Mouse (Mus musculus): ENCODE data around the gene Gm20696. TPM values are rescaled to one million over a fixed set of nuclear protein-coding genes. Genes with fewer than 3 reads are reported as not detected.

Gene Gm20696
- polyA plus RNA-seq, 1 experiment from 2014 or later: 2.7 TPM

DNA sequence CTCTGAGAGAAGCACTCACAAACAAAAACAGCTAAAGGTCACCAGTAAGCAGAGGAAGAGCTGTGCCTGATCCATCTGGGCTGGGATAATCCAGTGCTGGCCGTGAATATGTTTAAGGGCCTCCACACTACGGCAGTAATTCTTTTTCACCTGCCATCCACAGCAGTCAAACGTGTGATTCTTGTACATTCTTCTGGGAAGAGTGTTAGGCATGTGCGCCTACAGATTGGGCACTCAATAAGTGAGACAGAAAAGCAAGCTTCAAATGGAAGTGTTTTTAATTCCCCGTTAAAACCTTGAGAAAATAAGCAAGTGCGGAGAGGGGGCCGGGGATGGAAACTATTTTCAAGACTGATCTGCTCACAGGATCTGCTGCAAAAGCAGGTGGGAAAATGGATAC lies 48.7 kb downstream of the Gm20696 start:
- Histone ChIP-seq H3K4me1 (replicated peaks) (no peaks in the 10 kb centered on the region), H3K4me2 (replicated peaks) (no peak overlapping the region), H3K9ac (no peak overlapping the region), H3K27me3 (replicated peaks) (no peaks in the 10 kb centered on the region), H3K9me3 (no peaks in the 10 kb centered on the region), H3K27ac (no peak overlapping the region), H3K36me3 (no peaks in the 10 kb centered on the region), H3K4me3 (replicated peaks) (no peak overlapping the region)
- 73% methylated on average over 7 of the region's 7 CpGs for WGBS
- no peak for ATAC-seq

DNA sequence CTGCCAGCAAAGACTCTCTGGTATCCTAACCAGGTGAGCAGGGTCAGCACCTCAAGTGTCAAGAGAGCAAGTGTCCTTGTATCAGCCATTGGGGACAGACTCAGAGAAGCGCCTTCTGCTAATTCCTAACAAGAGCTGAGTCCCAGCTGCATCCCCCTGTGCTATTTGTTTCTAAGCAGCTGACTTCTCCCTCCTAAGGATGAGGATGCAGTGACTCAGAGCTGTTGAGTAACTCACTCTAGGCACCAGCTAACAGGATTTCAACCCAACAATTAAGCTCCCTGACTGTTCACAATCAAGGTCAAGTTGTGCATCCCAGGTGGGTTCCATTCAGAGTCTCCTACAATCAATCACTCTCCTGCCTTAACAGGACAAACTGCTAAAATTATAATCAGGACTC lies 49.2 kb downstream of the Gm20696 start:
- Histone ChIP-seq H3K4me2 (replicated peaks) (no peak overlapping the region), H3K4me3 (replicated peaks) (no peak overlapping the region), H3K27ac (no peak overlapping the region), H3K27me3 (replicated peaks) (no peaks in the 10 kb centered on the region), H3K9ac (no peak overlapping the region), H3K9me3 (no peaks in the 10 kb centered on the region), H3K4me1 (replicated peaks) (no peaks in the 10 kb centered on the region), H3K36me3 (no peaks in the 10 kb centered on the region)
- ATAC-seq: no peak
- WGBS: 91% methylated on average over 1 of the region's 1 CpGs

DNA sequence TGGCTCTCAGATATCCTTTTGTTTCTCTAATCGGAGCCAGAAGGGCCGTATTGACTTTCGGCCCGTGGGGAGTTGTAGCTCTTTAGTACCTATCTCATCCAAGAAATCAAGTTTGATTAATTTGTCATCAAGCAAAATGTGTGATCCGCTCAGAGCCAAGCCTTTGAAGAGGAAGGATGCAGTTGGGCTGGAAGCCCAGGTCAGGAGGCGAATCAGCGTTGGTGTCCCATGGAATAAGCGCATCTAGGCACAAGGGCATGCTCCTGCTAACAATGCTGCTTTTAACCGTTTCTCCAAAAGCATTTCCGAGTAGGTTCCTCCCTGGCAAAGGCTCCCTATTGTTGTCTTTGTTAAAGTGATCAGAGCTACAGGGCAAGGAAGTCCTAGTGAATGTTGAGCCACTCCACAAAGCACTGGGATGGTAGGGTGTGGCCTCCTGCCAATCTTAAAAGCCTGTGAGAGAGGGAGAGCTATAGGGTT lies 51.3 kb downstream of the Gm20696 start:
- Histone ChIP-seq H3K36me3 (no peaks in the 10 kb centered on the region), H3K27me3 (replicated peaks) (no peaks in the 10 kb centered on the region), H3K4me2 (replicated peaks) (no peak overlapping the region), H3K4me3 (replicated peaks) (no peak overlapping the region), H3K27ac (no peak overlapping the region), H3K9me3 (no peaks in the 10 kb centered on the region), H3K4me1 (replicated peaks) (0 out of 2 replicates have a peak, but pooled peaks cover 6% of the 10 kb centered on the region), H3K9ac (no peak overlapping the region)
- 39% methylated on average over 10 of the region's 10 CpGs for WGBS
- no peak for ATAC-seq

DNA sequence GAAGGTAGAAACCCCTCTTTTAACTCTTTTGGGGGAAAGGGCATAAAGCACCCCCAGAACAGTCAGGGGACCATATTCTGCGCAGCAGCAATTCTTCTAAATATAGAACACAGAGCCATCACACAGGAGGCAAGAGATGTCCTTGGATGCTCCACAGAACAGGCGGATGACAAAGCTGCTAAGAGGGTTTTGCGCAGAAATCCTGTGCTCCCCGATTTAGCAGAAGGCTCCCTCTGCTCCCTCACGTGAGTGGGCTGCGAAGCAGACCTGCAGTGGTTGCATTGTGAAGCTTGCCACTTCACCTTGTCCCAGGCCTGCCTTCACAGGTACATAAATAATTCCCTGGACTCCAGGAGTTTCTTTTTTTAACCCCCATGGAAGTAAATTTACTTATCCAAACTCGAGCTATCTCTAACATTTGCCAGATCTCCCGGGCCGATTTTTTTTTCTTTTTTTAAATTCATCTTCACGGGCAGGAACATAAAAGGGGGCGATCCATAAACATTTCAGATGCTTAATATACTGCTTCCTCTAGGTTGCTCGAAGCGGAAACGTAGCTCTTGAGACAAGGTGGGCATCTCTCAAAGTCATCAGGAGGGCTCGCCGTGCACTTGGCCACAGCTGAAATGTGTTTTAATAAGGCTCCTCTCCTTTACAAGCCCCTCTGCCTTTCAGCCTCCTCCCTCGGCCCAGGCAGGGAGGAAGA lies 51.9 kb downstream of the Gm20696 start:
- Histone ChIP-seq H3K9ac (no peak overlapping the region), H3K27ac (no peak overlapping the region), H3K36me3 (no peaks in the 10 kb centered on the region), H3K27me3 (replicated peaks) (no peaks in the 10 kb centered on the region), H3K4me1 (replicated peaks) (0 out of 2 replicates have a peak, but pooled peaks cover 6% of the 10 kb centered on the region), H3K4me3 (replicated peaks) (no peak overlapping the region), H3K4me2 (replicated peaks) (no peak overlapping the region), H3K9me3 (no peaks in the 10 kb centered on the region)
- no peak for ATAC-seq
- WGBS: 41% methylated on average over 17 of the region's 17 CpGs

DNA sequence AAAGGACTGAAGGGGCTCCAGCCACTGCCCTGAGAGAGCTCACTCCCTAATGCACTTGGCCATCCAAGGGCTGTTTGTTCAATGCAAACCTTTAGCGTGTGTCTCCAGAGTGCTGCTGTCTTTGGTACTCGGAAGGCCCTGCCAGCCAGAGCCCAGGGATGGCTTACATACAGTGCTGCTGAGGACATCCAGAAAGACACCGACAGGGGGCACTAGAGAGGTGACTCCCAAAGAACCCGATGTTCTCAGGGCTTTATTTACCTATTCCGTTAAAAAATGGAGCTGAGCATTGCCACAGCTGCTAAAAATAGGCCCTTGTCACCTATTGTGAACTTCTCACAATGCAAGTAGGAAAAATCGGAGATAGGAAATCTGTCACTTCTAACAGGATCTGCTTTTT lies 54.7 kb downstream of the Gm20696 start:
- no peak overlapping the region for H3K4me3 ChIP-seq (replicated peaks)
- H3K9ac ChIP-seq: no peak overlapping the region
- ATAC-seq: no peak
- H3K9me3 ChIP-seq: no peaks in the 10 kb centered on the region
- WGBS: 53% methylated on average over 6 of the region's 6 CpGs
- H3K4me2 ChIP-seq (replicated peaks): no peak overlapping the region
- no peaks in the 10 kb centered on the region for H3K27me3 ChIP-seq (replicated peaks)
- H3K4me1 ChIP-seq (replicated peaks): 0 out of 2 replicates have a peak, but pooled peaks cover 6% of the 10 kb centered on the region
- no peak overlapping the region for H3K27ac ChIP-seq
- H3K36me3 ChIP-seq: no peaks in the 10 kb centered on the region

DNA sequence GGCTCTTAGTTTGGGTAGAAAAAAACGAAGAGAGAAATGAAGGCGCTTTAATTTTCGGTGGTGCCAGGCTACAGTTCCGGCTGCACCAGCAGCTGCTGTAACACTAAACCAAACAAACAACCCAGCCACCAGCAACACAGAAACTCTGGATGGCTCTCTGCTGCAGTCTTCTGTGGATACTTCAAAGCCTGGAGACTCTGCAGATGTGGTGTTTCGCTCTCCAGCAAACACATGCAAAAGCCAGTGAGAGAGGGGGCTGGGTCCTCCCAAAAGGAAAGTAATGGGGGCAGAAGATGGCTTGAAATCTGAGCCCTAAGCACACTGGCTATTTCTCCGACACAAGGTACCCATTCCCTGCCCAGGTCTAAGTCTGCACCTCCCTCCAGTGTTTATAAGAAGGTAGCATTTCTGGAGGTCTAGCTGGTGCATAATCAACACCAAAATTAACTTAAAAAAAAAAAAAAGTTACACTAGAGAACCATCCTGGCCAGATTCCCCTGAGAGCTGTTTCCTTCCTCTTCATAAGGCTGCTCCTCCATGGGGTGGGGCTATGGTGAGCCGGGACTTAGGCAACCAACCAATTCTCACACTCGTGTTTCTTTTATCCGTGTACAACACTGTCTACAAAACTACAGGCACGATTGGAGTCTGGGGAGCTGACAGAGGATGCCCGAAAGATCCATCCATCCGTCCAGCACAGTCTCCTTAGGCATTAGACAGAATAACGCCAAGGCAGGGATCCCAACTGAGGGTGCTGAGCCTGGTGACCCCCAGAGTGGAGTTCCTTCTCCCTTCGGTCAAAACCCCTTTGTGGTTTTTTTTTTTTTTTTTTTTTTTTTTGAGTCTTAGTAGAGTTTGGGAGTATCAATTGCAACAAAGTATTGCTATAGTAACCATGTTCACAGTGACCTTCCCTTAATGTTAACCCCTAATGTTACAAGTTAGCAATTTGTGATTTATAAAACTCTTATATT lies 55.9 kb downstream of the Gm20696 start:
- Histone ChIP-seq H3K4me1 (replicated peaks) (0 out of 2 replicates have a peak, but pooled peaks cover 6% of the 10 kb centered on the region), H3K9me3 (no peaks in the 10 kb centered on the region), H3K4me2 (replicated peaks) (no peak overlapping the region), H3K9ac (no peak overlapping the region), H3K36me3 (no peaks in the 10 kb centered on the region), H3K27me3 (replicated peaks) (no peaks in the 10 kb centered on the region), H3K27ac (no peak overlapping the region), H3K4me3 (replicated peaks) (no peak overlapping the region)
- ATAC-seq: no peak
- 37% methylated on average over 14 of the region's 14 CpGs for WGBS

DNA sequence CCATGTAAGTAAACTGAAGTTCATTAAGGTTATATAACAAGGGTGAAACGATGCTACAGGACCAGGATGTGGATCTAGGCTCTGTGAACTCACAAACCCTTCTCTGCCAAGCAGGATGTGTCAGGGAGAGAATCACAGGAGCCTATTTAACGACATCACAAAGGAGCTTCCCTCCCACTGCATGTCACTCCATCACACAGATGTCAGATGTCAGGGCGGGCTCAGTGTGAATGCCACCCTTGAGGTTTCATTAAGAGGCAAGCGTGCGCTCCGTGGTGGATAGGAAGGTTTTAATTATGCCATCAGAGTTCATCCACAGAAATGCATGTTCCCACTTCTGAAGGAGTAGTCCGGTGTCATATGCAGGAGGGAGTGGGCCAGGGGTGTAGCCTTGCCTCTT lies 60.5 kb downstream of the Gm20696 start:
- 81% methylated on average over 7 of the region's 7 CpGs for WGBS
- ATAC-seq: no peak

DNA sequence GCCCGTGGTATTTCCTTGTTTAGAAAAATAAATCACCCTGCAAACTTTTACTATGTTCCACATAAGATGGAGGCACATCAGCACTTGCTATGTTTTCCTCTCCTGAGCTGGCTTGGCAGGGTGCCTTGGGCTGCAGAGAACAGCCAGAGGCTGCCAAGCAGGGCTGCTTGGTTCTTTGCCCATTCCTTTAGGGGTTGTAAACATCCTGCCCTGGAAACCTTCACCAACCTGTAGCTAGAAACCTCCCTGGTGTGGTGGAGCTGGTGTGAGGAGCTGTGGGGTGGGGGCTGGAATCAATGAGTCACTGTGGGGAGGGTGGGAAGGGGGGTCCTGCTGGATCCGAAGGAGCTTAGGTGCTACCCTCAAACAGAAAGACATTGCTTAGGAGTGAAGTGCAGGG lies 61.8 kb downstream of the Gm20696 start:
- Histone ChIP-seq H3K36me3 (no peaks in the 10 kb centered on the region), H3K27me3 (replicated peaks) (no peaks in the 10 kb centered on the region), H3K4me3 (replicated peaks) (no peak overlapping the region), H3K9ac (no peak overlapping the region), H3K4me2 (replicated peaks) (no peak overlapping the region), H3K27ac (no peak overlapping the region), H3K4me1 (replicated peaks) (peaks cover 5% of the 10 kb centered on the region; the same call in 1 of the 2 replicates), H3K9me3 (no peaks in the 10 kb centered on the region)
- 54% methylated on average over 2 of the region's 2 CpGs for WGBS
- no peak for ATAC-seq

More for the DNA sequence above, 60.5 kb downstream of the Gm20696 start:
- Histone ChIP-seq H3K36me3 (no peaks in the 10 kb centered on the region), H3K4me2 (replicated peaks) (no peak overlapping the region), H3K4me3 (replicated peaks) (no peak overlapping the region), H3K27ac (no peak overlapping the region), H3K9ac (no peak overlapping the region; the same call in 1 of the 2 replicates), H3K27me3 (replicated peaks) (no peaks in the 10 kb centered on the region), H3K9me3 (no peaks in the 10 kb centered on the region), H3K4me1 (replicated peaks) (peaks cover 8% of the 10 kb centered on the region; the same call in 1 of the 2 replicates)

DNA sequence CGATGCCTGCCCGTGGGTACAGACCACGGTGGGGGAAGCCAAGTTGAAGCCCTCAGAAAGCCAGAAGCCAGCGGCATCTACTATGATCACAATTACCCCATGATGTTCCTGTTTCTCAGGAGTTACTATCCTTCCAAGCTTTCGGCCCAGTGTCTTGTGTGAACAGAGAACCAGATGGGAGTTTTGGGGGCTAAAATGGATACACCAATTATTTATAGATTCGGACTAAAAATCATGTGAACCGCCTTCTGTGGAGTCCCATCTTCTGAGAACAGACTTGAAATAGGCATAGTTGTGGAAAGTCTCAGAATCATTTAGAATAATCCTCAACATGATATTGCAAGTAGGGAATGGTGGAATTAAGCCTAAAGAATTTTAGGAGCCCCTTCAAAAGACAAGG lies 64.2 kb downstream of the Gm20696 start:
- no peak overlapping the region for H3K9ac ChIP-seq
- H3K27me3 ChIP-seq (replicated peaks): no peaks in the 10 kb centered on the region
- H3K27ac ChIP-seq: no peak overlapping the region
- peaks cover 7% of the 10 kb centered on the region; the same call in 1 of the 2 replicates for H3K4me1 ChIP-seq (replicated peaks)
- no peak for ATAC-seq
- H3K4me3 ChIP-seq (replicated peaks): no peak overlapping the region
- no peaks in the 10 kb centered on the region for H3K9me3 ChIP-seq
- no peak overlapping the region for H3K4me2 ChIP-seq (replicated peaks)
- H3K36me3 ChIP-seq: no peaks in the 10 kb centered on the region
- 87% methylated on average over 7 of the region's 7 CpGs for WGBS

DNA sequence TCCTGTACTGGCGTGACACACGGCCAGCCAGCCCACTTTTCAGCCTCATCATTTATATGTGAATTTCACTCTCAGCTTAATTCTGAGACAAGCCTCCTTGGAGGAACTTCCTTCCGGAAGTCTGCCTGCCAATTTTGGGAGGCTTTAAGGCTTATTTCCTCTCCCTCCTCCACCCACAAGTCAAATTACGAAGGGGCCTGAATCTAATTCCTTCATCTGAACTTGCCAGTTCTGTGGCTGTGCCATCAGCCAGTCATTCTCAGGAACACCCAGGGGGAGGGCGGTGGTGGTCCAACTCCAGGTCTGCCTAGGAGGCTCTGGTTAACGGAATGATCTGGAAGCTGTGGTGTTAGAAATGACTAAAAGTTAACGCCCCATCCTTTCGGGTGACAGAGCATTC lies 65.7 kb downstream of the Gm20696 start:
- Histone ChIP-seq H3K9me3 (no peaks in the 10 kb centered on the region), H3K4me3 (replicated peaks) (no peak overlapping the region), H3K9ac (no peak overlapping the region), H3K4me2 (replicated peaks) (no peak overlapping the region), H3K27me3 (replicated peaks) (no peaks in the 10 kb centered on the region), H3K4me1 (replicated peaks) (peaks cover 7% of the 10 kb centered on the region; the same call in 1 of the 2 replicates), H3K36me3 (no peaks in the 10 kb centered on the region), H3K27ac (no peak overlapping the region)
- no peak for ATAC-seq
- WGBS: 64% methylated on average over 8 of the region's 8 CpGs

DNA sequence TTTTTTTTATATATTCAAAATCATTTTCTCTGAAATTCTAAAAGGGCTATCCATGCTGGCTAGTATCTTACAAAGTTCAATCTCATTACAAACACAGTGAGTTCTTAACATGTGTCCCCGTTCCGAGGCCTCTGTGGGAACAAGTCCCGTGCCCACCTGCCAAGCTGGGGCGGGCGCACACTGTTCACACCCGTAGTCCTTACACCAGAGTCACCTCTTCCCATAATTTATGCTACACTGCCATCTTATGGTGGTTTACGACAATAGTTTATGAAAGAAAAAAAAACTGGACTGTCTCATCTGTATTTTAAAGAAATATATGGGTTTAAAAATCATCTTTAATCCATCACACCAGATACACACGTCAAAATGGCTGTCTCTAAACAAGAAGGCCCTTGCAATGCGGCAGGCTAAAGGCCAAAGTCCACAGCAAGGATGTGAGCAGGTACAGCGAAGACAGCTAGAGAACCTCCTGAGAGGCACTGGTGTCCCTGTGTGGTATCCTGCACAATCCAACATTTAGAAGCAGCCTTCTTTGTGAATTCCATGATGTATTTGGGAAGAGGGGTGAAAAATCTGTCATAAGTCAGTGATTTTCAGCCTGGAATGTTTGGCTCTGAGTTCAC lies 66.3 kb downstream of the Gm20696 start:
- 21% methylated on average over 10 of the region's 10 CpGs for WGBS
- H3K9ac ChIP-seq: no peak overlapping the region
- no peaks in the 10 kb centered on the region for H3K36me3 ChIP-seq
- H3K9me3 ChIP-seq: no peaks in the 10 kb centered on the region
- no peak overlapping the region for H3K27ac ChIP-seq
- no peak for ATAC-seq
- H3K4me3 ChIP-seq (replicated peaks): no peak overlapping the region
- no peaks in the 10 kb centered on the region for H3K27me3 ChIP-seq (replicated peaks)
- H3K4me2 ChIP-seq (replicated peaks): no peak overlapping the region; the same call in 1 of the 2 replicates
- peaks cover 7% of the 10 kb centered on the region; the same call in 1 of the 2 replicates for H3K4me1 ChIP-seq (replicated peaks)

DNA sequence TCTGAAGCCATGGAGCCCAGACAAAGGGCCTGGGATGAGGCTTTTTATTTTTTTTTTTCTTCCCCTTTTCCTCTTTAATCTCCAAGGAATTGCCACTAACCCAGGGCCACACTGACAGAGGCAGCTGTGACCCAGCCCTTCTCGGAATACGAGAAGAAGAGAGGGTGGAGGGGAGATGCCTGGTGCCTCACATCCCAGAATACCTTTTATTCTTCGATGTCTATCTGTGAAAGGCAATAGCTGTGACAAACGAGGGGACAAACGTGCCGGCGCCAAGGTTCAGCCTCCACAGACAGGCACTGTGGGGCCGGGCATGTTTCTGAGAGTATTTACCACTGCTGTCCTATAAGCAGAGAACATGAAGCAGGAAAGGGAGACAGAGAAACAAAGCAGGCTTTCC lies 66.9 kb downstream of the Gm20696 start:
- Histone ChIP-seq H3K4me3 (replicated peaks) (no peak overlapping the region), H3K4me1 (replicated peaks) (peaks cover 7% of the 10 kb centered on the region; the same call in 1 of the 2 replicates), H3K9me3 (no peaks in the 10 kb centered on the region), H3K9ac (no peak overlapping the region), H3K4me2 (replicated peaks) (peak overlapping the region; percentile 3; the same call in 1 of the 2 replicates), H3K27me3 (replicated peaks) (no peaks in the 10 kb centered on the region), H3K27ac (no peak overlapping the region), H3K36me3 (no peaks in the 10 kb centered on the region)
- 31% methylated on average over 8 of the region's 8 CpGs for WGBS
- no peak for ATAC-seq

Measured in intestine, embryonic 15.5 days (tissue).